Mouse (Mus musculus): Measurements from ENCODE around the gene Nadsyn1. TPM values are rescaled to one million over a fixed set of nuclear protein-coding genes. Genes with fewer than 3 reads are reported as not detected.

Nadsyn1 gene
- 19.5 to 22.4 TPM (median 20.1 TPM) in 4 replicates for total RNA-seq (2023; ENCODE audit: inconsistent age)

DNA sequence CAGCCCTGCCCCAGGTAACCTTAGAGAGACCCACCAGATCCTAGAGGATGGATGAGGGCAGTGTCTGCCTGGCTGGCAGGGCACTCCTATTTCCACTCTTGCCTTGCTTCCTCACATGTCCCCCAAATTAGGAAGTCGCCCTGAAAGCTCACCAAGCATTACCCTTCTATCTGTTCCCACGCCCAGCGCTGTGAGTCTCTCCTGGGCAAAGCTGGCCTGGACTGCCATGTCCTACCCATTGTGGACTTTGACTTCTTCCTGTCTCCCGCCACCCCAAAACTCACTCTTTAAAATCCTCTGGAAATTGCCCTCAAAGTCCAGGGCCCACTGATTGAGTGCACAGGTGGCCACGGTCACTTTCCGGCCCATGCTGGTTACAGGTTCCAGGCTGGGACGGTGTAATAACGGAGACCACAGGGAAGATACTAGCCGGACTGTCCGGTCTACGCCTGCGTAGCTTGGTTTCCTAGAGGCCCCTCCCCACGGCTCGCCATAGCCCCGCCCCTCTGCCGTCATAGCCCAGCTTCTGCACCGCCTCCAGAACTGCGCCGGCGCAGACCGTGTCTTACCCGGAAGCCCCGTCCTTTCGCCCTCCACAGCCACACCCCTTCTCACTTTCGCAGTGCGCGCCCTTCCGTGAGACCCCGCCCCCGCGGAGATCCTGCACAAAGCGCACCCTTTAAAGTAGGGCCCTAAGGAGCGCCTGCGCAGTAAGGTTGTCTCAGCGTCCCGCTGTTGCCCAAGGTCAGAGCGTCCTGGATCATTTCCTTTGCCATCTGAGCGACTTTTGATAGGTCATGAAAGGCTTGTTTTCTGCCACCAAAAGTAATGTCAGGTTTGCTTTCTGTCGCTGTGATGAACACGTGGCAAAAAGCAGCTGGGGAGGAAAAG lies at the start of gene Nadsyn1, which contains the start of gene Dhcr7:
TSS of gene Nadsyn1 (minus strand) at position 475 of the 891 bp plus-strand sequence.
TSS of gene Dhcr7 (plus strand) at position 771 of the 891 bp plus-strand sequence.

DNA sequence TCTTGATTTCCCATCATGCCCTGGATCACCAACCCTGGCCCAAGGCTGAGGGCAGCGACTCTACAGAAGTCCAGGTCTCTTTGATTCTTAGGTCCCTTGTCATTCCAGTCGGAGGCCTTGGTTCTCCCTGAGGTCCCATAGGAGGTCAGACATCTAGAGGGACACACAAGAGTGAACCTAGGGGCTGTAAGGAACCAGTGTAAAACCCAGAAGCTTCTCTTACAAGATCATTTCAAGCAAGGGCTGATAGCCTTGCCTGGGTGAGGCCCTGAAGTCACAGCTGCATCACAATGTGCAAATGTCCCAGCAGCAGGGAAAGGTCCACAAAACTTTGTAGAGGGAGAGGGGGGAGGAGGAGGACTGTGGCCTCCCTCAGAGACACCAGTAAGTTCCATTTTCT lies 43.9 kb upstream of the Nadsyn1 start, which contains the start of gene Gm498:
TSS of gene Gm498 (plus strand) at position 301 of the 400 bp plus-strand sequence.

DNA sequence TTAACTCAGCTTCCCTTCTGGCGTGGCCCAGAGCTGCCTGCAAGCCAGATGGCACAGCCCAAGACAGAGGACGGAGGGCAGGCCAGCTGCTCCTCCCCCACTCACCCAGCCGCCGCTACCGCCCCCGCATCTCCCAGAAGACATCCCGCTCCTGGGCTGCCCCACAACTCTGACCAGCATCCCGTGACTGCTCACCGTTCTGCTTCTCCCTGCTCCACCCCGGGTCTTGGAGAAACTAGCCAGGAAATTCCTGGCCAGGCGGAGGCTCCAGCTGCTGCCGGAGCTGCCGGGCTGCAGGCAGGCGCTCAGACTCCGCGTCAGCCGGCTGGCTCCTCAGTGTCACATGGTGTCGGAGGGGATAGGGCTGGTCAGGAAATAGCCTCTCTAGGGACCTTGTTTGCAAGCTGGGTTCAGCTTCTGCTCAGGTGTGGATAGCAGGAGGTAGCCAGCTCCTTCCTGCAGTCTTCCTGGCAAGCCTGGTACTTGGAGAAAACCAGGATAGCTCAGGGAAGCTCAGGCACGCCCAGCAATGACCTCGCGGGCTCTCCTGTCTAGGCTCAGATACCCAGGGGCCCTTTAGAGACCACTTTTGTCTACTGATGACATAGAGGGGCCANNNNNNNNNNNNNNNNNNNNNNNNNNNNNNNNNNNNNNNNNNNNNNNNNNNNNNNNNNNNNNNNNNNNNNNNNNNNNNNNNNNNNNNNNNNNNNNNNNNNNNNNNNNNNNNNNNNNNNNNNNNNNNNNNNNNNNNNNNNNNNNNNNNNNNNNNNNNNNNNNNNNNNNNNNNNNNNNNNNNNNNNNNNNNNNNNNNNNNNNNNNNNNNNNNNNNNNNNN lies 38.4 kb downstream of the Nadsyn1 start, which contains the start of gene Mrgpre:
TSS of gene Mrgpre (minus strand) at position 505 of the 834 bp plus-strand sequence.

DNA sequence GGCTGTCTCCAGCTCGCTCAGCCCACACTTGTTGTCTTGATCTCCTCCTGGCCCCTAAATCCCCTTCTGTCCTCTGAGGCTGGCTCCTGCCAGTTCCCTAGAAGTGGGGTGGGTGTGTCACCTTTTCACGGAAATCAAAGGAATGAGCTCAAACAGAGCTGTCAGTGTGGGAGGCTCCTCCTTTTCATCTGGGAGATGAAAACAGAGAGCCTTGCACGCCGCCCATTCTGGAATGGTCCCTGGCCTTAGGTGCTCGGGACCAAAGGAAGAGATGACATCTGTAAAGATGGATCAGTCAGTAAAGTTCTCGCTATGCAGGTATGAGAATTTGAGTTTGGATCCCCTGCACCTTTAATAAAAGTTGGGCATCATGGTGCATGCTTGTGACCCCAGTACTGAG lies 55.8 kb downstream of the Nadsyn1 start, which contains the start of gene Mrgprg:
TSS of gene Mrgprg (minus strand) at position 101 of the 400 bp plus-strand sequence.

DNA sequence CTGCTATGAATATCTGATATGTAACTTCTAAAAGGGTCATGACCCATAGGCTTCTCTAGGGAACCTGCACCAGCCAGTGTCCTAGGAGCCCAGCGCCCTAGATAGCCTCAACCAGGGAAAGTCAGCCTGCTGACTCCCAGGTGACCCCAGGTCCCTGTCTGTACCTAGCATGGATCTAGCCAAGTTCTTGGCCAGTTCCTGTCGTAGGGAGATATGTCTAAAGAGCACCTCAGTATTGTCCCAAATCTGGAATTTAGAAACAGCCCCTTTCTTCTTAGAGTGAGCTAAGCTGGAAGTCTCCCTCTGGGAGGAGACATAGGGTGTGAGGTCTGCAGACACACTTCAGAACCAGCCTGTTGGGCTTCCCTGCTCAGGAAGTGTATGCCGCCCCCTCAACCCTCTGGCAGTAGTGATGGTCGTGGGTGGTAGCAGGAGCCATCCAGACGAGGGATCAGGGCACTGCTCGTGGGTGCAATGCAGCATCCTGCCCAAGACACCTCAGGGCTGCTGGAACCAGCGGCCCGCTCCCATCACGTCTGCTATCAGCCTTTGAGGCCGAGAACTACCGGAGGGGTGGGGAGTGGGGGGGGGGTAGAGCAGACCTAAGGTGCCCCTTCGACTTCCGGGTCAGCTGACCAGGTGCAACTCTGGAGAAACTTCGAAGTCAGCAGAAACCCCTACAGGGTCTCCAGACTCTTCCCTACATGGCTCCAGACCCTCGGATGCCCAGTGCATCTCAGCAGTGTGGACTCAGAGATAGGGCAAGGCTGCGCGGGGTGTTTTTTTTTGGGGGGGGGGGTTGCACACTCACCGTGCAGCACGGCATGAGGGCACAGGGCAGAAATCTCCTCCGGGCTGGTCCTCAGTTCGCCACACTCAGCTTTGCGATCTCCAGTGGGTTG lies 66.3 kb downstream of the Nadsyn1 start, which contains the start of gene Osbpl5:
TSS of gene Osbpl5 (minus strand) at position 861 of the 902 bp plus-strand sequence.

Other genes with a start within 250 kb of the Nadsyn1 start
- gene Cars, start 222.8 kb downstream of the Nadsyn1 start, total RNA-seq (2023; ENCODE audit: inconsistent age), result 58.7 to 63.9 TPM (median 62.2 TPM) in 4 replicates
- 4.8 to 8.0 TPM (median 6.4 TPM) in 4 replicates for gene Tnfrsf26, start 194.1 kb downstream of the Nadsyn1 start, total RNA-seq (2023; ENCODE audit: inconsistent age)
- gene Tnfrsf22, start 173.2 kb downstream of the Nadsyn1 start, total RNA-seq (2023; ENCODE audit: inconsistent age), result 4.7 to 9.0 TPM (median 5.6 TPM) in 4 replicates
- gene Tnfrsf23, start 137.0 kb downstream of the Nadsyn1 start, total RNA-seq (2023; ENCODE audit: inconsistent age), result 1.7 to 3.3 TPM (median 2.3 TPM) in 3 of 4 replicates, not detected in the other
- 31.6 to 38.1 TPM (median 35.1 TPM) in 4 replicates for gene Osbpl5, start 65.9 kb downstream of the Nadsyn1 start, total RNA-seq (2023; ENCODE audit: inconsistent age)
- gene Mrgprg, start 55.9 kb downstream of the Nadsyn1 start, total RNA-seq (2023; ENCODE audit: inconsistent age), result not detected in 4 replicates
- 10.5 to 11.2 TPM (median 10.6 TPM) in 4 replicates for gene Mrgpre, start 38.3 kb downstream of the Nadsyn1 start, total RNA-seq (2023; ENCODE audit: inconsistent age)
- gene Dhcr7, start 296 bp upstream of the Nadsyn1 start, total RNA-seq (2023; ENCODE audit: inconsistent age), result 15.7 to 20.9 TPM (median 18.6 TPM) in 4 replicates
- not detected in 4 replicates for gene Gm498, start 44.0 kb upstream of the Nadsyn1 start, total RNA-seq (2023; ENCODE audit: inconsistent age)
- gene Shank2, start 179.1 kb upstream of the Nadsyn1 start, total RNA-seq (2023; ENCODE audit: inconsistent age), result 0.30 to 1.5 TPM (median 0.93 TPM) in 4 replicates